Mouse (Mus musculus) kidney, embryonic 16.5 days (tissue): ENCODE measurements around the gene Col6a4. TPM values are rescaled to one million over a fixed set of nuclear protein-coding genes. Genes with fewer than 3 reads are reported as not detected.

ENCODE experiments used
- ATAC-seq: fragments of 200-750 bp; cut with Nextera tagmentation; 2 replicates; pipeline ENCODE4 v1.8.0; 2017; ENCODE audit warnings: moderate TSS enrichment; ENCODE audit not compliant: low FRiP score, low TSS enrichment
- H3K27ac ChIP-seq: fragments of 300-500 bp; sonication (generic); 2 replicates; pipeline ENCODE4 v1.5.1; 2014; ENCODE audit warnings: low read length
- H3K27me3 ChIP-seq: fragments of 300-500 bp; sonication (generic); 2 replicates; pipeline ENCODE4 v1.6.1; 2014; ENCODE audit warnings: low read length, control low read depth, mixed read lengths; ENCODE audit not compliant: insufficient read depth
- H3K36me3 ChIP-seq: fragments of 300-500 bp; sonication (generic); 2 replicates; pipeline ENCODE4 v1.6.1; 2014; ENCODE audit warnings: low read length, control low read depth, mixed read lengths; ENCODE audit not compliant: insufficient read depth
- H3K4me1 ChIP-seq: fragments of 300-500 bp; sonication (generic); 2 replicates; pipeline ENCODE4 v1.6.1; 2014; ENCODE audit warnings: low read length, control low read depth, mixed read lengths; ENCODE audit not compliant: insufficient read depth
- H3K4me2 ChIP-seq: fragments of 300-500 bp; sonication (generic); replicated peaks from 2 replicates; pipeline ENCODE4 v1.6.1; 2014; ENCODE audit warnings: low read depth, low read length
- H3K4me3 ChIP-seq: fragments of 300-500 bp; sonication (generic); 2 replicates; pipeline ENCODE4 v1.5.1; 2014; ENCODE audit warnings: mild to moderate bottlenecking, low read length
- H3K9ac ChIP-seq: fragments of 300-500 bp; sonication (generic); replicated peaks from 2 replicates; pipeline ENCODE4 v1.6.1; 2014; ENCODE audit warnings: low read length
- H3K9me3 ChIP-seq: fragments of 300-500 bp; sonication (generic); 2 replicates; pipeline ENCODE4 v1.6.1; 2016; ENCODE audit warnings: low read length, control low read depth
- WGBS: fragments of 180-500 bp; shearing (Covaris S2); extraction: QIAGEN DNeasy Blood & Tissue Kit; methylation state at CpG from one replicate; pipeline ENCODE4 v1.1.7; 2014; 5-methylcytosine and 5-hydroxymethylcytosine counted together
- polyA plus RNA-seq: library from polyadenylated mRNA; unstranded; fragments of >200 nt; fragmentation: Nextera tagmentation; extraction: Ambion mirVana; gene quantifications from 2 replicates; pipeline ENCODE4 v1.2.1, GENCODE M21; 2015

Col6a4 gene
- polyA plus RNA-seq, 1 experiment from 2014 or later = 0.75 TPM

DNA sequence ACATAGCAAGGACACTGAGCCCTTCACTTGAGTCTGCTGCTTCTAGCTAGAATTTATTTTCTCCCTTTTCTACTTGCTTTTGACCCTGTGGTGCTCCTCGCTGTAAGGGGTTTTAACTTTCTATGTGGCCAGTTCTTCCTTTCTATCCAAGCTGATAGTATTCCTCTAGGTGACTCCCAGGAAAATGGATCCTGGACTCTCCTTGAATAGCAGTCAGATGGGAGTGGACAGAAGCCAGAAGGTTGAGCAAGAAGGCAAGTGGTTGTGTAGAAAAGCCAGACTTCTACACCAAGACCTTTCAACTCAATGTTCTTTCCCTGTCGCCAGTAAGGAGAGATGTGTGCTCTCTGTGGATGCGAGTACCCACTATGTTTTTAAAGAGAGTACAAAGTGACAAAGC is 80.9 kb downstream of the Col6a4 start:
- H3K27ac ChIP-seq = no peak overlapping the region
- ATAC-seq = no peak
- no peak overlapping the region for H3K4me3 ChIP-seq
- WGBS = 87% methylated on average over 3 of the region's 3 CpGs
- no peak overlapping the region for H3K9ac ChIP-seq
- no peaks in the 10 kb centered on the region for H3K9me3 ChIP-seq
- H3K4me2 ChIP-seq = no peak overlapping the region
- H3K27me3 ChIP-seq = no peaks in the 10 kb centered on the region
- H3K4me1 ChIP-seq = no peaks in the 10 kb centered on the region
- H3K36me3 ChIP-seq = no peaks in the 10 kb centered on the region

GRCm38 (mm10) chr9:106013139-106013538 is 83.4 kb downstream of the Col6a4 start:
- H3K27ac ChIP-seq = no peak overlapping the region
- H3K36me3 ChIP-seq = no peaks in the 10 kb centered on the region
- no peaks in the 10 kb centered on the region for H3K9me3 ChIP-seq
- H3K4me1 ChIP-seq = no peaks in the 10 kb centered on the region
- H3K9ac ChIP-seq = no peak overlapping the region
- no peak for ATAC-seq
- no peak overlapping the region for H3K4me2 ChIP-seq
- H3K27me3 ChIP-seq = no peaks in the 10 kb centered on the region
- WGBS = 91% methylated on average over 11 of the region's 11 CpGs
- no peak overlapping the region for H3K4me3 ChIP-seq

DNA sequence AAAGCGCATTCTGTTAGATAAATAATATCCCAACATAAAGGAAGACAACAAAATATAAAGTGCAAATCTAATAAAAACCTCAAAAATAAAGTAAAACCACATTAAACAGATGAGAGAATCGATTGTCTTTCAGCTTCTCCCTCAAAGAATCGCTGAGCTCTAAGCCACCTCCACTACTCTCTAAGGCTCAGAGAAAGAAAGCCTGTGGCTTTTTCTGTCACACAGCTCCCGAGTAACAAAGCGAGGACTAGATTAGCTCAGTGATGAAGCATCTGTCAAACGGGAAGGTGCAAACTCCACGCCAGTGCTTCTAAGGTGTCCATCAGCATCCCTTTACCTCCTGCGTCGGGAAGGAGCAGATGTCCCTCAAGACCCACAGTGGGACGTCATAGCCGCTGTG is 98.6 kb downstream of the Col6a4 start:
- Histone ChIP-seq H3K36me3 (no peaks in the 10 kb centered on the region), H3K4me3 (no peak overlapping the region), H3K27me3 (no peaks in the 10 kb centered on the region), H3K4me1 (no peaks in the 10 kb centered on the region), H3K9ac (no peak overlapping the region), H3K9me3 (no peaks in the 10 kb centered on the region), H3K4me2 (no peak overlapping the region), H3K27ac (no peak overlapping the region)
- 54% methylated on average over 11 of the region's 11 CpGs for WGBS
- no peak for ATAC-seq

GRCm38 (mm10) chr9:105992425-105992824 is 104.2 kb downstream of the Col6a4 start:
- no peaks in the 10 kb centered on the region for H3K27me3 ChIP-seq

DNA sequence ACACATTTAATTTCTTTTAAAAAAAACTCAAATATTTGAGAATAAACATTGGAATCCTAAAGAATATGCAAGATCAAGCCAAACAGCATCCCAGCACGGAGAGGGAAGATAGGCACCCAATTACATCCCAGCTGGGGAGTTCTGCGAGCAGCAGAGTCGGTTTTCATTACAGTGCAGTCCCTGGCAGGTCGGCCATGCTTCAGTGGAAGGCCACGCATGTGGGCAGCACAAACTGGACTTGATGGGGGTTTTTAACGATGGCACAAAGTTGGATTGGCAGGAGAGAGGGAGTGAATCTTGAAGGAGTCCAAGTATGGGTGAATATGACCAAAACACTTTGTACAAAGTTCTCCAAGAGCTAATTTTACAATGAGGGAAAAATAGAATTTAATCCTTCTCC is 106.5 kb downstream of the Col6a4 start:
- no peak overlapping the region for H3K9ac ChIP-seq
- H3K4me3 ChIP-seq = no peak overlapping the region
- H3K9me3 ChIP-seq = no peaks in the 10 kb centered on the region
- no peak overlapping the region for H3K27ac ChIP-seq
- H3K27me3 ChIP-seq = no peaks in the 10 kb centered on the region
- 41% methylated on average over 6 of the region's 6 CpGs for WGBS
- 0 out of 2 replicates have a peak, but pooled peaks have one; percentile 39 for ATAC-seq
- H3K4me1 ChIP-seq = no peaks in the 10 kb centered on the region
- no peak overlapping the region for H3K4me2 ChIP-seq
- H3K36me3 ChIP-seq = no peaks in the 10 kb centered on the region

More at GRCm38 (mm10) chr9:105992425-105992824, 104.2 kb downstream of the Col6a4 start:
- Histone ChIP-seq H3K4me2 (no peak overlapping the region), H3K4me1 (no peaks in the 10 kb centered on the region), H3K9ac (no peak overlapping the region), H3K36me3 (no peaks in the 10 kb centered on the region), H3K4me3 (no peak overlapping the region), H3K9me3 (no peaks in the 10 kb centered on the region), H3K27ac (no peak overlapping the region)
- WGBS = 73% methylated on average over 6 of the region's 6 CpGs
- no peak for ATAC-seq

DNA sequence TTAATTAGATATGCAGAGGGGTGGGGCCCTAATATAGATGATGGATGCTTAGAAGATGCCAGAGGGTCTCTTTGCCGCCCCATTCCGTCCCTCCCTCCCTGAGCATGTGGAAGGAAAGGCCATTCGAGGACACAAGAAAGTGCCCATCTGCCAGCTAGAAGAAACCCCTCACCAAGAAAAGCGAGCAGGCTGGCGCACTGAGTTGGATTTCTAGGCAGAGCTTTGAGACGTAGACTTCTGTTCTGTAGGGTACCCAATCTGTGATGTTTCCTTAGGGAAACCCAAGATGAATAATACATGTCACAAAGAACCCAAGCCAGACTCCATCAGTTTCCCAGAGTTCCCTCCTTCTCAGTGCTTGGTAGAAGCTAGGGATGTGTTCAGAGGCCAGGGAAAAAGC is 107.1 kb downstream of the Col6a4 start:
- WGBS = 84% methylated on average over 6 of the region's 6 CpGs
- Histone ChIP-seq H3K27me3 (no peaks in the 10 kb centered on the region), H3K9me3 (no peaks in the 10 kb centered on the region), H3K9ac (no peak overlapping the region), H3K27ac (no peak overlapping the region), H3K4me3 (no peak overlapping the region), H3K4me2 (no peak overlapping the region), H3K36me3 (no peaks in the 10 kb centered on the region), H3K4me1 (no peaks in the 10 kb centered on the region)
- ATAC-seq = no peak

- ATAC-seq = no peak
- Histone ChIP-seq H3K4me3 (no peak overlapping the region), H3K9ac (no peak overlapping the region), H3K27me3 (no peaks in the 10 kb centered on the region), H3K4me1 (no peaks in the 10 kb centered on the region), H3K9me3 (no peaks in the 10 kb centered on the region), H3K27ac (no peak overlapping the region), H3K36me3 (no peaks in the 10 kb centered on the region), H3K4me2 (no peak overlapping the region)
- 64% methylated on average over 8 of the region's 8 CpGs for WGBS
These were observed 108.5 kb downstream of the Col6a4 start for GRCm38 (mm10) chr9:105988096-105988495.

DNA sequence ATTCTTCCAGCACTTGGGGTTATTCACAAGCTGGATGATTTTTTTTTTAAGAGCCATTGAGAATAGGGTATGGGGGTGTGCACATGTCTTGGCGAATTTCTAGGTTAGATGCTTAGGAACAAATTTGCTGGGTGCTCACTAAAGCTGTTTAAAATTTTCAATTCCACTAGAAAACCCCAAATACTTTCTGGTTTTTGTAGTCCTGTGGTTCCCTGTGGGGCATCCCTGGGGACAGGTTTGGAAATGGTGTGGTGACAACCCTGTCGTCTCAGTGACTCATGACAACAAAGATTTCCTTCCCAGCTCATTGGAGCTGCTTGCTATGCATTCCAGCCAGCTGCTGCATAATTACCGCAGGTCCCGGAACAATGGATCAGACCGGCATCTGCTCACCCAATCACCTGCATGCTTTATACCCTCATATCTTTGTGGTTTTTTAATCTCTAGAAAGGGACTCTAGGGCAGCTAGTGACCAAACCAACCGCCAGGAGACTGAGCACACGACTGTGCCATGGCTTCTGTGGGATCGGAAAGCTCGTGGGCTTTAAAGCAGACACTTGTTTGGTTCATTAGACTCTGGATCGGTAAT is 111.6 kb downstream of the Col6a4 start:
- 35% methylated on average over 10 of the region's 10 CpGs for WGBS
- H3K4me3 ChIP-seq = no peak overlapping the region
- H3K9ac ChIP-seq = no peak overlapping the region
- H3K4me2 ChIP-seq = 0 out of 2 replicates have a peak overlapping the region, but pooled peaks have one; percentile 11
- no peak overlapping the region for H3K27ac ChIP-seq
- no peak for ATAC-seq
- H3K27me3 ChIP-seq = no peaks in the 10 kb centered on the region
- no peaks in the 10 kb centered on the region for H3K36me3 ChIP-seq
- no peaks in the 10 kb centered on the region for H3K9me3 ChIP-seq
- no peaks in the 10 kb centered on the region for H3K4me1 ChIP-seq

DNA sequence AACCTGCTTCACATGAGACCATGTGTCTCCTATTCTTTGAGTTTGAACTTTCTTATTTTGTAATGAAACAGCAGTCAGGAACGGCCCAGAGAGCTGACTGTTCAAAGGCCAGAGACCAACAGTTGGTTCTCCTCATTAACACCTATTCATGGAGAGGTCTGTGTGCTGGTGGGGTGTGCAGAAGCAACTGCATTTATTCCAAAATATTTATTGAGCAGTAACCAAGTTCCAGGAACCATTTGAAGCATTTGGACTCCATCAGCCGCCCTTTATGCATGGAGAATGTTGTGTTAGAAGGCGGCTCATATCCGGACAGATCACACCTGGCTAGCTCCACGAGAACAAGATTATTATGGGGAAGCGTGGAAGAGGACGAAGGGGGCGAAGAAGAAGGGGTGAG is 118.1 kb downstream of the Col6a4 start:
- WGBS = 87% methylated on average over 8 of the region's 8 CpGs
- H3K27me3 ChIP-seq = no peaks in the 10 kb centered on the region; the same call in 1 of the 2 replicates
- no peak for ATAC-seq
- H3K27ac ChIP-seq = no peak overlapping the region
- H3K4me1 ChIP-seq = no peaks in the 10 kb centered on the region
- peaks cover 4% of the 10 kb centered on the region; the same call in 1 of the 2 replicates for H3K9me3 ChIP-seq
- H3K36me3 ChIP-seq = no peaks in the 10 kb centered on the region
- no peak overlapping the region for H3K4me2 ChIP-seq
- no peak overlapping the region for H3K9ac ChIP-seq
- no peak overlapping the region for H3K4me3 ChIP-seq

GRCm38 (mm10) chr9:105976871-105977270 is 119.7 kb downstream of the Col6a4 start:
- Histone ChIP-seq H3K9ac (no peak overlapping the region), H3K27me3 (no peaks in the 10 kb centered on the region; the same call in 1 of the 2 replicates), H3K36me3 (no peaks in the 10 kb centered on the region), H3K9me3 (peaks cover 4% of the 10 kb centered on the region; the same call in 1 of the 2 replicates), H3K4me2 (no peak overlapping the region), H3K4me1 (no peaks in the 10 kb centered on the region), H3K4me3 (no peak overlapping the region), H3K27ac (no peak overlapping the region)
- WGBS = 7% methylated on average over 13 of the region's 13 CpGs
- ATAC-seq = no peak
